Mouse (Mus musculus) midbrain, embryonic 14.5 days (tissue): ENCODE results near the gene Gtf2h4. TPM values are rescaled to one million over a fixed set of nuclear protein-coding genes. Genes with fewer than 3 reads are reported as not detected.
A peak's percentile ranks its signal among the peaks of the same experiment; 100 is the strongest.

ENCODE experiments used
- ATAC-seq: fragments of 200-750 bp; cut with Nextera tagmentation; 2 replicates; pipeline ENCODE4 v1.8.0; 2017; ENCODE audit warnings: moderate number of reproducible peaks, moderate library complexity; ENCODE audit not compliant: low FRiP score, low TSS enrichment
- DNase-seq: peaks from one replicate; pipeline ENCODE4 v3.0.0-alpha.2; 2015
- H3K27ac ChIP-seq: fragments of 300-500 bp; sonication (generic); replicated peaks from 2 replicates; pipeline ENCODE4 v1.5.1; 2014; ENCODE audit warnings: mild to moderate bottlenecking, low read depth, low read length, moderate library complexity
- H3K27me3 ChIP-seq: fragments of 300-500 bp; sonication (generic); 2 replicates; pipeline ENCODE4 v1.6.1; 2014; ENCODE audit warnings: low read length, control low read depth, mixed read lengths; ENCODE audit not compliant: control insufficient read depth, insufficient read depth
- H3K36me3 ChIP-seq: fragments of 300-500 bp; sonication (generic); 2 replicates; pipeline ENCODE4 v1.6.1; 2014; ENCODE audit warnings: low read length, control low read depth; ENCODE audit not compliant: control insufficient read depth, insufficient read depth
- H3K4me1 ChIP-seq: fragments of 300-500 bp; sonication (generic); 2 replicates; pipeline ENCODE4 v1.6.1; 2014; ENCODE audit warnings: mild to moderate bottlenecking, antibody characterized with exemption, low read length, control low read depth; ENCODE audit not compliant: control insufficient read depth, insufficient read depth
- H3K4me2 ChIP-seq: fragments of 300-500 bp; sonication (generic); 2 replicates; pipeline ENCODE4 v1.6.1; 2014; ENCODE audit warnings: mild to moderate bottlenecking, low read length, moderate library complexity
- H3K4me3 ChIP-seq: fragments of 300-500 bp; sonication (generic); replicated peaks from 2 replicates; pipeline ENCODE4 v1.5.1; 2014; ENCODE audit warnings: low read depth, low read length
- H3K9ac ChIP-seq: fragments of 300-500 bp; sonication (generic); replicated peaks from 2 replicates; pipeline ENCODE4 v1.6.1; 2014; ENCODE audit warnings: mild to moderate bottlenecking, low read length, moderate library complexity
- H3K9me3 ChIP-seq: fragments of 300-500 bp; sonication (generic); 2 replicates; pipeline ENCODE4 v1.6.1; 2016; ENCODE audit warnings: low read length, control low read depth, mixed read lengths; ENCODE audit not compliant: control insufficient read depth
- WGBS: fragments of 180-500 bp; shearing (Covaris S2); extraction: QIAGEN DNeasy Blood & Tissue Kit; methylation state at CpG from one replicate; pipeline ENCODE4 v1.1.7; 2014; 5-methylcytosine and 5-hydroxymethylcytosine counted together
- polyA plus RNA-seq: library from polyadenylated mRNA; unstranded; fragments of >200 nt; fragmentation: Nextera tagmentation; extraction: Ambion mirVana; gene quantifications from 2 replicates; pipeline ENCODE4 v1.2.1, GENCODE M21; 2014

Gene Gtf2h4
- polyA plus RNA-seq, 1 experiment from 2014 or later = 25.5 TPM

DNA sequence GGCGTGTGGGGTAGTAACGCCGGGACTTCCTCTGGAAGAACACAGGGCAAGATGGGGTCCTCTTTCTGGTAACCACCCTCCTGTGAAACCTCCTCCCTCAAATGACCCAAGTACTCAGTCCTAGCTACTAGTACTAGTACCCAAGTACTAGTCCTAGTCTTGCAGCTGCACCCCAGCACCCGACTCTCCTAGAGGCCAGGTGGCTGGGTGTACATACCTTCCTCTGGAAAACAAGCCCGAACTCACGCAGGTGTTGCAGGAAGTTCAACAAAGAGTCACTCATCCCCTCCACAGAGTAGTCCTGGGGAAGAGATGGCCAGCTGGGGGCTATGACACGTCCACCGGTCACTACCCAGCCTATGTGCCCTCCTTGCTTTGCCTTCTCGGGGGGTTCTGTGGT, 3.8 kb downstream of the Gtf2h4 start:
- Histone ChIP-seq H3K4me3 (no peak overlapping the region), H3K9ac (no peak overlapping the region), H3K36me3 (peaks cover 13% of the 10 kb centered on the region; the same call in 1 of the 2 replicates), H3K27me3 (no peaks in the 10 kb centered on the region), H3K4me1 (peaks cover 16% of the 10 kb centered on the region), H3K4me2 (no peak overlapping the region), H3K27ac (no peak overlapping the region), H3K9me3 (no peaks in the 10 kb centered on the region)
- ATAC-seq (no peak), DNase-seq (no peak)
- 92% methylated on average over 9 of the region's 9 CpGs for WGBS

DNA sequence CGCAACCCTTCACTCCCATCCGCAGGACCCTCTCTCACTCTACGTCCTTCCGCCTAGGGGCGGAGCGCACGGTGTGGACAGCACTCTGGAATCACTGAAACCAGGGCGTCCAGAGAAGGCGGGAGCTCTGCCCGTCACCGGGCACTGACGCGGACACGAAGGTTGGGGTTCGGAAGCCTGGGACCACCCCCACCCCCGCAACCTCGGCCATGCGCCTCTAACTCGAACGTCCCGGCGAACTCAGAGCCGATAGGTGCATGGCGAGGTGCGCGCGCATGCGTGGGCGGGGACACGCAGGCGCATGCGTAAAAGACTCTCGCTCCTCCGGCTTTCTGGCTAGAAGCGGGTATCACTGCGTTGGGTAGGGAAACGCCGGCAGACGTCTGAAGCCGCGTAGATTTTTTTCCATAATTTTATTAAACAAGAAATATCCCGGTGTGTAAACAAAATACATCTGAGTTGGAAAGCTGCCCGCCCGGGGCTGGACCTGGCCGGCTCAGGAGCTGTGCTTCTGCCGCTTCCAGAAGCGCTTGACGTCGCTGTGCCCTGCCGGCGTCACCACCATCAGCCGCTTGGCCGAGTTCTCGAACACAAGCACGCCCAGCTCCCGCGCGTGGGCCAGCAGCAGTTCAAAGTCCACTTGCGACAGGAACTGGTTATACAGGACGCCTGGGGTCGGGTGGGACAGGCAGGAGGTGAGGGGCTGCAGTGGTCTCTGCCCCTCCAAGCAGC, 6.0 kb downstream of the Gtf2h4 start, which contains the start of gene Vars2:
Gene Vars2 (minus strand): TSS at position 259 of the 732 bp plus-strand sequence.
- H3K4me3 ChIP-seq = peak within 1 kb of the TSS; percentile 74
- H3K9ac ChIP-seq = peak within 1 kb of the TSS; percentile 72
- ATAC-seq (peak; percentile 91), DNase-seq (peak; percentile 99)
- no peaks in the 10 kb centered on the region for H3K9me3 ChIP-seq
- H3K4me1 ChIP-seq = peaks cover 11% of the 10 kb centered on the region
- no peaks in the 10 kb centered on the region for H3K27me3 ChIP-seq
- H3K36me3 ChIP-seq = peaks cover 26% of the 10 kb centered on the region
- peak within 1 kb of the TSS; percentile 84 for H3K27ac ChIP-seq
- under 1% methylated on average over 61 of the region's 61 CpGs for WGBS
- H3K4me2 ChIP-seq = peak within 1 kb of the TSS; percentile 96

DNA sequence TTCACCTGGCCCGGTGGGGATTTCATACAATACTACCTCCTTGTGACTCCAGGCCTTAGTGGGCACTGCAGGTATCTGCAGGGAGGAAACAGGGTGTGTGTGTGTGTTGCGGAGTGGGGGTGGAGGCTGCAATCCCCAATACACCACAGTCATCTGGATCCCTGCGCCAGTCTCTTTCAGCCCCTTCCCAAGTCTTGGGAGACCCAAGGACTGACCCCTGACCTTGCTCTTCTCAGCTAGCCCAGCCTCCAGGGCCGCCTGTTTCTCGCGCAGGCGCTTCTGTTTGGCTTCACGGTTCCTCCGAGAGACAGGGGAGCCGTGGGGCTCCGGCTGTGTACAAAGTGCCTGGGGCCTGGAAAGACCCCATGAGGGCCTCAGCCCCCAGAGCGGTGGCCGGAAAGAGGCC, 6.7 kb downstream of the Gtf2h4 start:
- 5% methylated on average over 13 of the region's 13 CpGs for WGBS
- peaks cover 11% of the 10 kb centered on the region for H3K4me1 ChIP-seq
- peaks cover 28% of the 10 kb centered on the region for H3K36me3 ChIP-seq
- DNase-seq (peak; percentile 65), ATAC-seq (peak; percentile 55)
- H3K27ac ChIP-seq = peak overlapping the region; percentile 84
- H3K27me3 ChIP-seq = no peaks in the 10 kb centered on the region
- H3K9me3 ChIP-seq = no peaks in the 10 kb centered on the region
- H3K4me3 ChIP-seq = peak overlapping the region; percentile 74
- peak overlapping the region; percentile 96 for H3K4me2 ChIP-seq
- peak overlapping the region; percentile 72 for H3K9ac ChIP-seq

DNA sequence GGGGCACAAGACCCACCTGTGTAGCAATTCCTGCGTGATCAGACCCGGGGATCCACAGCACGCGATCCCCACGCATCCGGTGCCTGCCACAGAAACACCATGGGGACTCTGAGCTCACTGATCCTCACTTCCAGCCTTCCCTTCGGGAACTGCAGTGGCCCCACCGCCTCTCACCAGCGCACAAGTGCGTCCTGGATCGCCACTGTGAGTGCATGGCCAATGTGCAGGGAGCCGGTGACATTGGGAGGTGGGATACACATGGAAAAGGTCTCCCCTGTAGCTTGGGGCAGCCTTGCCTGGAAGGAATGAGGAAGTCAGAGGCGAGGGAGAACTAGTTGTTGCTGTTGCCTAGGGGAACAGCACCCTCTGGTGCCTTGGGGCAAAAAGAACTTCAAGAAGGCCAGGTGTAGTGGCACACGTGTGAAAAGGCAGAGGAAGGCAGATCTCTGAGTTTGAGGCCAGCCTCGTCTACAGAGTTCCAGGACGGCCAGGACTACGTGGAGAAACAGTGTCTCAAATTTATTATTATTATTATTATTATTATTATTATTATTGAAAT, 7.5 kb downstream of the Gtf2h4 start:
- Histone ChIP-seq H3K9me3 (no peaks in the 10 kb centered on the region), H3K36me3 (peaks cover 36% of the 10 kb centered on the region), H3K9ac (no peak overlapping the region; the same call in 1 of the 2 replicates), H3K27me3 (no peaks in the 10 kb centered on the region), H3K4me2 (no peak overlapping the region), H3K27ac (no peak overlapping the region), H3K4me1 (peaks cover 11% of the 10 kb centered on the region), H3K4me3 (no peak overlapping the region)
- ATAC-seq (no peak), DNase-seq (no peak)
- whole genome bisulfite sequencing = 83% methylated on average over 17 of the region's 17 CpGs

DNA sequence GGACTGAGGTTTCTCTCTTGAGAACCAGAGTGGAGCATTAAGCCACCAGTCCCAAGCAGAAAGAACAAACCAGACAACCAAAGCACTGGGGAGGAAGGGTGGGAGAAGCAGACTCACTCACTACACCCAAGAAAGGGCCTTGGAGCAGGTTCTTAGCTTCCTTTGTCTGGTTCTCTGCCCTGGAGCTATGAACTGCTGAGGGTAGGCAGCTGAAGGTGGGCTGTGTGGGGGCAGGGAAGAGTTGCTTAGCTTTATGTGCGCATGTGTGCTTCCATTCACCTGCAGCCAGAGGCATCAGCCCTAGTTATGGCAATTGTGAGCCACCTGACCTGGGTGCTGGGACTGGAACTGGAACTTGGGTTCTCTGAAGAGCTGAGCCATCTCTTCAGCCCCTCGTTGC, 20.5 kb downstream of the Gtf2h4 start:
- 81% methylated on average over 2 of the region's 2 CpGs for WGBS
- no peak overlapping the region for H3K4me3 ChIP-seq

DNA sequence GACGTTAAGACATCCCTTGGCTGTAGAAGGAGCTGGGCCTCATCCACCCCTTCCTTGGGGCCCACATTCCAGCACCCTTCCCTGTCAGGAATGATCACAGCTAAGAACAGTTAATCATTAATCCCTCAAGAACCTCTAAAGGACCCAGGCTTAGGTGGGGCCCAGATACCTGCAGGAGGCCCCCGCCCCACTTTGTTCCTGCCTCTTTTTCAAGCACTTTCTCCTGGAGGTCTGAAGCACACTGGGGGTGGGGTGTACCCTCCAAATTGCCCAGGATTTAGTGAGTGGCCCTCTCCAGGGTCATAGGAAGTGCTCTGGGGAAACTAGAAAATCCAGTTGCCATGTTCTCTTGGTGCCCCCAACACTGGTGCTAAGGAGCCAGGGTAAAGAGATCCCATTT, 24.1 kb downstream of the Gtf2h4 start:
- ATAC-seq (no peak), DNase-seq (no peak)
- no peaks in the 10 kb centered on the region for H3K27me3 ChIP-seq
- no peak overlapping the region for H3K4me3 ChIP-seq
- no peak overlapping the region for H3K27ac ChIP-seq
- no peaks in the 10 kb centered on the region for H3K9me3 ChIP-seq
- 77% methylated on average over 2 of the region's 2 CpGs for WGBS
- H3K36me3 ChIP-seq = no peaks in the 10 kb centered on the region
- no peaks in the 10 kb centered on the region for H3K4me1 ChIP-seq
- no peak overlapping the region for H3K4me2 ChIP-seq
- no peak overlapping the region for H3K9ac ChIP-seq

More for the DNA sequence above, 20.5 kb downstream of the Gtf2h4 start:
- H3K9me3 ChIP-seq = no peaks in the 10 kb centered on the region
- no peak for ATAC-seq
- no peaks in the 10 kb centered on the region for H3K4me1 ChIP-seq
- no peak for DNase-seq
- no peaks in the 10 kb centered on the region for H3K27me3 ChIP-seq
- peaks cover 34% of the 10 kb centered on the region for H3K36me3 ChIP-seq
- no peak overlapping the region for H3K9ac ChIP-seq
- H3K27ac ChIP-seq = no peak overlapping the region
- H3K4me2 ChIP-seq = no peak overlapping the region

DNA sequence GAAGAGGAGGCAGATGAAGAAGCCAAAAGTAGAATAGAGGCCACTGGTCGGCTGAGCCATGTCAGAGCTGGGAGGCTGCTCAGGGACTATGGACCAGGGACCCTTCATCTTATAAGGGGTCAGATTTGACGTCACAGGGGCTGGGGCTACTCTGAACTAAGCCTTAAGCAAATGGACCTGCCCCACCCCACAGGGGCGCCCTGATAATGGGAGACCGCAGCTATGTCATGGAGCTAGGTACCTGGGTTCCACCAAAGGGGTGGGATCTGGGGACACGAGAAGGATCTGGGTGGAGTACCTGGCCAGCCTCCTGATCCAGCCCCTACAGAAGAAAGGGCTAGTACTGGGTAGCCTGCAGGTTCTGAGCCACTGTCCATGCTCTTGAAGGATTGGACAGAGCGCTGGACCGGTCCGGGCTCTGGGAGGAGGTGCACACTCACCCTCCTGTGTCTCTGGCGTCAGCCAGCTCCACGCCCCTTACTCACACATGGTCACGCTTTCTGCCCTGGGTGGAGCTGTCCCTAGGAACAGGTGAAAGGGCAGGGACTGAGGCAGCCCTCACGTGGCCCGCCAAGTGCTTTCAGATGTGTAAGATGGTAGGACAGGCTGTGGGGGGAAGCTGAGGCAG, 29.8 kb downstream of the Gtf2h4 start, which contains the start of gene Mucl3:
Gene Mucl3 (minus strand): TSS at position 87 of the 628 bp plus-strand sequence.
- H3K27me3 ChIP-seq = no peaks in the 10 kb centered on the region
- H3K9me3 ChIP-seq = no peaks in the 10 kb centered on the region
- no peak for ATAC-seq
- H3K4me2 ChIP-seq = no peak within 1 kb of the TSS
- H3K4me1 ChIP-seq = no peaks in the 10 kb centered on the region
- H3K27ac ChIP-seq = no peak within 1 kb of the TSS
- H3K4me3 ChIP-seq = no peak within 1 kb of the TSS
- no peak within 1 kb of the TSS for H3K9ac ChIP-seq
- H3K36me3 ChIP-seq = no peaks in the 10 kb centered on the region
- no peak for DNase-seq
- WGBS = 74% methylated on average over 13 of the region's 13 CpGs

DNA sequence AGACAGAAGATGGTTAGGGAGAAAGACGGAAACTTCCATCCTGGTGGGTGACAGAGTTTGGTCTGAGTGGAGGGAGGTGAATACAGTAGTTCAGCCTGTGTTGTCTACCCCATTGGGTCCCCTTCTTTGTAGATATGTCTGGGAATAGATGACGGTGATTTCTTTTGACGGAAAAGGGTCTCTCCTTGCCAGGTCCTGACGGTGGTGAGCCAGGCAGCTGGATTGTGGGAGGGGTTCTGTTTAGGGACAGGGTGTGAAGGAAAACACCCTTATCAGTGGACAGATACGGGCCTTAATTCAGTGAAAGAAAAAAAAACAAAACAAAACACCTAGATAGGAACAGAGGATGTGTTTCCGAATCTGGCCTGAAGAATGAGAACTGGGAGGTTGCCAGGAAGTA, 34.2 kb downstream of the Gtf2h4 start:
- DNase-seq (no peak), ATAC-seq (no peak)
- no peak overlapping the region for H3K9ac ChIP-seq
- WGBS = 85% methylated on average over 6 of the region's 6 CpGs
- no peaks in the 10 kb centered on the region for H3K4me1 ChIP-seq
- no peak overlapping the region for H3K4me3 ChIP-seq
- H3K27ac ChIP-seq = no peak overlapping the region
- no peak overlapping the region for H3K4me2 ChIP-seq
- 0 out of 2 replicates have a peak, but pooled peaks cover 7% of the 10 kb centered on the region for H3K27me3 ChIP-seq
- no peaks in the 10 kb centered on the region for H3K9me3 ChIP-seq
- H3K36me3 ChIP-seq = no peaks in the 10 kb centered on the region
